Mouse (Mus musculus) hindbrain, embryonic 10.5 days (tissue): ENCODE measurements at regions not wholly inside any gene's neighbourhood (a gene's known extent, or its start where the extent isn't known, plus 50 kb on each side); places are given as distances from the start of the nearest gene placed in this dataset.

Experiments used
- DNase-seq: peaks from one replicate; pipeline ENCODE4 v3.0.0-alpha.2; 2017; ENCODE audit warnings: low spot score
- H3K27ac ChIP-seq: fragments of 300-500 bp; sonication (generic); 2 replicates; pipeline ENCODE4 v1.5.1; 2016; ENCODE audit warnings: mild to moderate bottlenecking, moderate library complexity
- H3K27me3 ChIP-seq: fragments of 300-500 bp; sonication (generic); 2 replicates; pipeline ENCODE4 v1.6.1; 2016; ENCODE audit warnings: mild to moderate bottlenecking; ENCODE audit not compliant: poor library complexity, insufficient read depth, severe bottlenecking
- H3K36me3 ChIP-seq: fragments of 300-500 bp; sonication (generic); 2 replicates; pipeline ENCODE4 v1.6.1; 2016; ENCODE audit warnings: mild to moderate bottlenecking, moderate library complexity
- H3K4me1 ChIP-seq: fragments of 300-500 bp; sonication (generic); replicated peaks from 2 replicates; pipeline ENCODE4 v1.6.1; 2016; ENCODE audit warnings: mild to moderate bottlenecking
- H3K4me3 ChIP-seq: fragments of 300-500 bp; sonication (generic); 2 replicates; pipeline ENCODE4 v1.5.1; 2016; ENCODE audit warnings: mild to moderate bottlenecking, moderate library complexity
- H3K9me3 ChIP-seq: fragments of 300-500 bp; sonication (generic); 2 replicates; pipeline ENCODE4 v1.6.1; 2016; ENCODE audit warnings: mild to moderate bottlenecking, moderate library complexity
- WGBS: fragments of 180-500 bp; shearing (Covaris S2); methylation state at CpG from one replicate; pipeline ENCODE4 v1.1.7; 2016; 5-methylcytosine and 5-hydroxymethylcytosine counted together

- no peaks in the 10 kb centered on the region for H3K27me3 ChIP-seq
- no peaks in the 10 kb centered on the region for H3K9me3 ChIP-seq
- no peaks in the 10 kb centered on the region for H3K4me1 ChIP-seq
- H3K4me3 ChIP-seq: no peak overlapping the region
- H3K36me3 ChIP-seq: no peaks in the 10 kb centered on the region
- no peak for DNase-seq
- H3K27ac ChIP-seq: no peak overlapping the region
These were observed 112.5 kb downstream of the Mbip start for GRCm38 (mm10) chr12:56233209-56233608.

- 92% methylated on average over 3 of the region's 3 CpGs for WGBS
- Histone ChIP-seq H3K4me3 (no peak overlapping the region), H3K36me3 (no peaks in the 10 kb centered on the region), H3K27me3 (no peaks in the 10 kb centered on the region), H3K27ac (no peak overlapping the region), H3K4me1 (no peaks in the 10 kb centered on the region), H3K9me3 (no peaks in the 10 kb centered on the region)
- DNase-seq: no peak
These were observed 121.4 kb downstream of the Mbip start for GRCm38 (mm10) chr12:56224142-56224895.

GRCm38 (mm10) chr12:56193524-56193923 lies 152.2 kb downstream of the Mbip start:
- H3K27ac ChIP-seq: no peak overlapping the region
- 83% methylated on average over 3 of the region's 3 CpGs for WGBS

GRCm38 (mm10) chr12:56189562-56189961 lies 156.1 kb downstream of the Mbip start:
- Histone ChIP-seq H3K4me1 (no peaks in the 10 kb centered on the region), H3K36me3 (no peaks in the 10 kb centered on the region), H3K9me3 (no peaks in the 10 kb centered on the region), H3K27me3 (no peaks in the 10 kb centered on the region), H3K4me3 (no peak overlapping the region), H3K27ac (no peak overlapping the region)
- 89% methylated on average over 12 of the region's 12 CpGs for WGBS
- no peak for DNase-seq

More at GRCm38 (mm10) chr12:56193524-56193923, 152.2 kb downstream of the Mbip start:
- no peaks in the 10 kb centered on the region for H3K36me3 ChIP-seq
- DNase-seq: no peak
- no peaks in the 10 kb centered on the region for H3K27me3 ChIP-seq
- H3K9me3 ChIP-seq: no peaks in the 10 kb centered on the region
- H3K4me1 ChIP-seq: no peaks in the 10 kb centered on the region
- no peak overlapping the region for H3K4me3 ChIP-seq

GRCm38 (mm10) chr12:56160736-56161135 lies 185.0 kb downstream of the Mbip start:
- no peaks in the 10 kb centered on the region for H3K27me3 ChIP-seq
- WGBS: 77% methylated on average over 3 of the region's 3 CpGs
- no peaks in the 10 kb centered on the region for H3K9me3 ChIP-seq
- H3K4me3 ChIP-seq: no peak overlapping the region
- no peaks in the 10 kb centered on the region for H3K4me1 ChIP-seq
- DNase-seq: no peak
- H3K27ac ChIP-seq: no peak overlapping the region
- no peaks in the 10 kb centered on the region for H3K36me3 ChIP-seq

GRCm38 (mm10) chr12:56144359-56144758 lies 201.3 kb downstream of the Mbip start:
- Histone ChIP-seq H3K4me1 (no peaks in the 10 kb centered on the region), H3K27ac (no peak overlapping the region), H3K36me3 (no peaks in the 10 kb centered on the region), H3K4me3 (no peak overlapping the region), H3K9me3 (no peaks in the 10 kb centered on the region), H3K27me3 (no peaks in the 10 kb centered on the region)
- no peak for DNase-seq
- WGBS: 79% methylated on average over 1 of the region's 1 CpGs

- Histone ChIP-seq H3K4me1 (no peaks in the 10 kb centered on the region), H3K27ac (no peak overlapping the region), H3K36me3 (no peaks in the 10 kb centered on the region), H3K4me3 (no peak overlapping the region), H3K9me3 (no peaks in the 10 kb centered on the region), H3K27me3 (no peaks in the 10 kb centered on the region)
- no peak for DNase-seq
- 84% methylated on average over 2 of the region's 2 CpGs for WGBS
These were observed 201.9 kb downstream of the Mbip start for GRCm38 (mm10) chr12:56143789-56144188.

GRCm38 (mm10) chr12:56114446-56114845 lies 231.2 kb downstream of the Mbip start:
- no peaks in the 10 kb centered on the region for H3K36me3 ChIP-seq
- no peak overlapping the region for H3K4me3 ChIP-seq
- H3K27me3 ChIP-seq: no peaks in the 10 kb centered on the region
- H3K27ac ChIP-seq: no peak overlapping the region
- H3K4me1 ChIP-seq: no peaks in the 10 kb centered on the region
- 87% methylated on average over 4 of the region's 4 CpGs for WGBS
- no peaks in the 10 kb centered on the region for H3K9me3 ChIP-seq
- no peak for DNase-seq

GRCm38 (mm10) chr12:56081406-56081805 lies 245.3 kb downstream of the Brms1l start:
- Histone ChIP-seq H3K36me3 (no peaks in the 10 kb centered on the region), H3K4me3 (no peak overlapping the region), H3K4me1 (no peaks in the 10 kb centered on the region), H3K9me3 (no peaks in the 10 kb centered on the region), H3K27me3 (no peaks in the 10 kb centered on the region), H3K27ac (no peak overlapping the region)
- DNase-seq: no peak

GRCm38 (mm10) chr12:56064183-56064582 lies 228.1 kb downstream of the Brms1l start:
- DNase-seq: no peak
- H3K27ac ChIP-seq: no peak overlapping the region

GRCm38 (mm10) chr12:56058876-56059275 lies 222.8 kb downstream of the Brms1l start:
- Histone ChIP-seq H3K27ac (no peak overlapping the region), H3K27me3 (peaks cover 7% of the 10 kb centered on the region; the same call in 1 of the 2 replicates), H3K36me3 (no peaks in the 10 kb centered on the region), H3K9me3 (no peaks in the 10 kb centered on the region), H3K4me1 (no peaks in the 10 kb centered on the region), H3K4me3 (no peak overlapping the region)
- DNase-seq: no peak
- 78% methylated on average over 10 of the region's 10 CpGs for WGBS

More at GRCm38 (mm10) chr12:56064183-56064582, 228.1 kb downstream of the Brms1l start:
- Histone ChIP-seq H3K4me3 (no peak overlapping the region), H3K36me3 (no peaks in the 10 kb centered on the region), H3K4me1 (no peaks in the 10 kb centered on the region), H3K9me3 (no peaks in the 10 kb centered on the region), H3K27me3 (0 out of 2 replicates have a peak, but pooled peaks cover 4% of the 10 kb centered on the region)
- WGBS: 81% methylated on average over 7 of the region's 7 CpGs

GRCm38 (mm10) chr12:56058463-56058862 lies 222.3 kb downstream of the Brms1l start:
- no peak overlapping the region for H3K27ac ChIP-seq
- H3K4me1 ChIP-seq: no peaks in the 10 kb centered on the region
- peak; percentile 85 for DNase-seq
- H3K27me3 ChIP-seq: peaks cover 7% of the 10 kb centered on the region; the same call in 1 of the 2 replicates
- 17% methylated on average over 17 of the region's 17 CpGs for WGBS
- no peaks in the 10 kb centered on the region for H3K9me3 ChIP-seq
- no peak overlapping the region for H3K4me3 ChIP-seq
- H3K36me3 ChIP-seq: no peaks in the 10 kb centered on the region

- no peak for DNase-seq
- no peak overlapping the region for H3K27ac ChIP-seq
- no peak overlapping the region for H3K4me3 ChIP-seq
- H3K36me3 ChIP-seq: no peaks in the 10 kb centered on the region
- H3K27me3 ChIP-seq: peaks cover 3% of the 10 kb centered on the region; the same call in 1 of the 2 replicates
- H3K4me1 ChIP-seq: no peaks in the 10 kb centered on the region
- WGBS: 82% methylated on average over 6 of the region's 6 CpGs
- H3K9me3 ChIP-seq: 0 out of 2 replicates have a peak, but pooled peaks cover 4% of the 10 kb centered on the region
These were observed 219.3 kb downstream of the Brms1l start for GRCm38 (mm10) chr12:56055382-56055781.
